Mouse (Mus musculus): ENCODE data around the gene Sh3gl2. TPM values are rescaled to one million over a fixed set of nuclear protein-coding genes. Genes with fewer than 3 reads are reported as not detected.
A peak's percentile ranks its signal among the peaks of the same experiment; 100 is the strongest.

Gene Sh3gl2
- polyA plus RNA-seq, 1 experiment from 2014 or later = 104 TPM

- H3K9me3 ChIP-seq (ENCODE audit: control insufficient read depth, low read length) = no peaks in the 10 kb centered on the region
- WGBS = 39% methylated on average over 10 of the region's 10 CpGs
- no peak overlapping the region for H3K4me3 ChIP-seq (replicated peaks; ENCODE audit: low read length)
- H3K27ac ChIP-seq (ENCODE audit: low read length) = peak overlapping the region; percentile 60
- peaks cover 13% of the 10 kb centered on the region for H3K4me1 ChIP-seq (replicated peaks; ENCODE audit: control insufficient read depth, insufficient read depth, low read length)
- peak; percentile 75 for ATAC-seq
- H3K9ac ChIP-seq (replicated peaks; ENCODE audit: low read depth, low read length) = no peak overlapping the region
- no peaks in the 10 kb centered on the region for H3K27me3 ChIP-seq (replicated peaks; ENCODE audit: control insufficient read depth, insufficient read depth, low read length)
- no peaks in the 10 kb centered on the region for H3K36me3 ChIP-seq (ENCODE audit: control insufficient read depth, insufficient read depth)
- H3K4me2 ChIP-seq (ENCODE audit: low read length) = no peak overlapping the region
Measured at GRCm38 (mm10) chr4:85486316-85486946, 281.5 kb downstream of the Sh3gl2 start.

- WGBS = 65% methylated on average over 3 of the region's 3 CpGs
- H3K9me3 ChIP-seq (ENCODE audit: control insufficient read depth, low read length) = no peaks in the 10 kb centered on the region
Measured at GRCm38 (mm10) chr4:85505718-85506117, 300.8 kb downstream of the Sh3gl2 start.

GRCm38 (mm10) chr4:85506976-85507375 lies 302.1 kb downstream of the Sh3gl2 start:
- Histone ChIP-seq H3K27ac (ENCODE audit: low read length) (no peak overlapping the region), H3K9me3 (ENCODE audit: control insufficient read depth, low read length) (no peaks in the 10 kb centered on the region), H3K36me3 (ENCODE audit: control insufficient read depth, insufficient read depth) (no peaks in the 10 kb centered on the region), H3K4me1 (replicated peaks; ENCODE audit: control insufficient read depth, insufficient read depth, low read length) (no peaks in the 10 kb centered on the region), H3K4me2 (ENCODE audit: low read length) (no peak overlapping the region), H3K4me3 (replicated peaks; ENCODE audit: low read length) (no peak overlapping the region), H3K9ac (replicated peaks; ENCODE audit: low read depth, low read length) (no peak overlapping the region), H3K27me3 (replicated peaks; ENCODE audit: control insufficient read depth, insufficient read depth, low read length) (no peaks in the 10 kb centered on the region)
- no peak for ATAC-seq
- WGBS = 76% methylated on average over 2 of the region's 2 CpGs

More at GRCm38 (mm10) chr4:85505718-85506117, 300.8 kb downstream of the Sh3gl2 start:
- no peak overlapping the region for H3K9ac ChIP-seq (replicated peaks; ENCODE audit: low read depth, low read length)
- no peaks in the 10 kb centered on the region for H3K4me1 ChIP-seq (replicated peaks; ENCODE audit: control insufficient read depth, insufficient read depth, low read length)
- no peak for ATAC-seq
- no peaks in the 10 kb centered on the region for H3K36me3 ChIP-seq (ENCODE audit: control insufficient read depth, insufficient read depth)
- no peak overlapping the region for H3K27ac ChIP-seq (ENCODE audit: low read length)
- no peaks in the 10 kb centered on the region for H3K27me3 ChIP-seq (replicated peaks; ENCODE audit: control insufficient read depth, insufficient read depth, low read length)
- H3K4me2 ChIP-seq (ENCODE audit: low read length) = no peak overlapping the region
- H3K4me3 ChIP-seq (replicated peaks; ENCODE audit: low read length) = no peak overlapping the region

GRCm38 (mm10) chr4:85507491-85507890 lies 302.6 kb downstream of the Sh3gl2 start:
- no peak for ATAC-seq
- WGBS = 80% methylated on average over 5 of the region's 5 CpGs
- no peaks in the 10 kb centered on the region for H3K4me1 ChIP-seq (replicated peaks; ENCODE audit: control insufficient read depth, insufficient read depth, low read length)

GRCm38 (mm10) chr4:85513288-85513687 lies 308.4 kb downstream of the Sh3gl2 start:
- peak; percentile 14; the same call in 1 of the 2 replicates for ATAC-seq
- H3K27me3 ChIP-seq (replicated peaks; ENCODE audit: control insufficient read depth, insufficient read depth, low read length) = peaks cover 8% of the 10 kb centered on the region

More at GRCm38 (mm10) chr4:85507491-85507890, 302.6 kb downstream of the Sh3gl2 start:
- H3K9me3 ChIP-seq (ENCODE audit: control insufficient read depth, low read length) = no peaks in the 10 kb centered on the region
- no peak overlapping the region for H3K4me2 ChIP-seq (ENCODE audit: low read length)
- no peaks in the 10 kb centered on the region for H3K36me3 ChIP-seq (ENCODE audit: control insufficient read depth, insufficient read depth)
- peaks cover 3% of the 10 kb centered on the region; the same call in 1 of the 2 replicates for H3K27me3 ChIP-seq (replicated peaks; ENCODE audit: control insufficient read depth, insufficient read depth, low read length)
- no peak overlapping the region for H3K4me3 ChIP-seq (replicated peaks; ENCODE audit: low read length)
- H3K9ac ChIP-seq (replicated peaks; ENCODE audit: low read depth, low read length) = no peak overlapping the region
- no peak overlapping the region for H3K27ac ChIP-seq (ENCODE audit: low read length)

GRCm38 (mm10) chr4:85513792-85514191 lies 308.9 kb downstream of the Sh3gl2 start, which contains the start of gene Adamtsl1:
Gene Adamtsl1 (plus strand): TSS chr4:85514172.
- peaks cover 14% of the 10 kb centered on the region for H3K4me1 ChIP-seq (replicated peaks; ENCODE audit: control insufficient read depth, insufficient read depth, low read length)
- ATAC-seq = no peak; the same call in 1 of the 2 replicates
- no peaks in the 10 kb centered on the region for H3K36me3 ChIP-seq (ENCODE audit: control insufficient read depth, insufficient read depth)
- peaks cover 8% of the 10 kb centered on the region for H3K27me3 ChIP-seq (replicated peaks; ENCODE audit: control insufficient read depth, insufficient read depth, low read length)
- H3K9me3 ChIP-seq (ENCODE audit: control insufficient read depth, low read length) = no peaks in the 10 kb centered on the region
- no peak within 1 kb of the TSS for H3K27ac ChIP-seq (ENCODE audit: low read length)
- peak within 1 kb of the TSS; percentile 78 for H3K9ac ChIP-seq (replicated peaks; ENCODE audit: low read depth, low read length)
- H3K4me2 ChIP-seq (ENCODE audit: low read length) = peak within 1 kb of the TSS; percentile 96
- peak within 1 kb of the TSS; percentile 66 for H3K4me3 ChIP-seq (replicated peaks; ENCODE audit: low read length)
- WGBS = 2% methylated on average over 9 of the region's 9 CpGs

More at GRCm38 (mm10) chr4:85513288-85513687, 308.4 kb downstream of the Sh3gl2 start:
- Histone ChIP-seq H3K4me1 (replicated peaks; ENCODE audit: control insufficient read depth, insufficient read depth, low read length) (peaks cover 14% of the 10 kb centered on the region), H3K36me3 (ENCODE audit: control insufficient read depth, insufficient read depth) (no peaks in the 10 kb centered on the region), H3K4me3 (replicated peaks; ENCODE audit: low read length) (peak overlapping the region; percentile 66), H3K27ac (ENCODE audit: low read length) (no peak overlapping the region), H3K9me3 (ENCODE audit: control insufficient read depth, low read length) (no peaks in the 10 kb centered on the region), H3K4me2 (ENCODE audit: low read length) (peak overlapping the region; percentile 96), H3K9ac (replicated peaks; ENCODE audit: low read depth, low read length) (no peak overlapping the region)
- WGBS = 34% methylated on average over 7 of the region's 7 CpGs

- Histone ChIP-seq H3K36me3 (ENCODE audit: control insufficient read depth, insufficient read depth) (no peaks in the 10 kb centered on the region), H3K4me1 (replicated peaks; ENCODE audit: control insufficient read depth, insufficient read depth, low read length) (peaks cover 14% of the 10 kb centered on the region), H3K9me3 (ENCODE audit: control insufficient read depth, low read length) (no peaks in the 10 kb centered on the region), H3K4me2 (ENCODE audit: low read length) (peak overlapping the region; percentile 96), H3K27me3 (replicated peaks; ENCODE audit: control insufficient read depth, insufficient read depth, low read length) (peaks cover 8% of the 10 kb centered on the region), H3K9ac (replicated peaks; ENCODE audit: low read depth, low read length) (peak overlapping the region; percentile 78), H3K4me3 (replicated peaks; ENCODE audit: low read length) (peak overlapping the region; percentile 66), H3K27ac (ENCODE audit: low read length) (no peak overlapping the region)
- WGBS = 1% methylated on average over 33 of the region's 33 CpGs
- ATAC-seq = peak; percentile 94
Measured at GRCm38 (mm10) chr4:85514205-85514681, 309.3 kb downstream of the Sh3gl2 start.

GRCm38 (mm10) chr4:85526966-85527566 lies 322.1 kb downstream of the Sh3gl2 start:
- H3K9ac ChIP-seq (replicated peaks; ENCODE audit: low read depth, low read length) = no peak overlapping the region
- H3K4me2 ChIP-seq (ENCODE audit: low read length) = no peak overlapping the region
- H3K9me3 ChIP-seq (ENCODE audit: control insufficient read depth, low read length) = no peaks in the 10 kb centered on the region
- WGBS = 91% methylated on average over 7 of the region's 7 CpGs
- H3K4me1 ChIP-seq (replicated peaks; ENCODE audit: control insufficient read depth, insufficient read depth, low read length) = no peaks in the 10 kb centered on the region
- no peaks in the 10 kb centered on the region for H3K36me3 ChIP-seq (ENCODE audit: control insufficient read depth, insufficient read depth)
- no peak for ATAC-seq
- H3K27ac ChIP-seq (ENCODE audit: low read length) = no peak overlapping the region
- no peaks in the 10 kb centered on the region for H3K27me3 ChIP-seq (replicated peaks; ENCODE audit: control insufficient read depth, insufficient read depth, low read length)
- no peak overlapping the region for H3K4me3 ChIP-seq (replicated peaks; ENCODE audit: low read length)

GRCm38 (mm10) chr4:85529852-85530251 lies 324.9 kb downstream of the Sh3gl2 start:
- H3K4me2 ChIP-seq (ENCODE audit: low read length) = no peak overlapping the region
- no peak for ATAC-seq
- no peaks in the 10 kb centered on the region for H3K36me3 ChIP-seq (ENCODE audit: control insufficient read depth, insufficient read depth)
- H3K4me1 ChIP-seq (replicated peaks; ENCODE audit: control insufficient read depth, insufficient read depth, low read length) = no peaks in the 10 kb centered on the region
- no peaks in the 10 kb centered on the region for H3K9me3 ChIP-seq (ENCODE audit: control insufficient read depth, low read length)
- no peak overlapping the region for H3K9ac ChIP-seq (replicated peaks; ENCODE audit: low read depth, low read length)
- H3K4me3 ChIP-seq (replicated peaks; ENCODE audit: low read length) = no peak overlapping the region
- H3K27me3 ChIP-seq (replicated peaks; ENCODE audit: control insufficient read depth, insufficient read depth, low read length) = no peaks in the 10 kb centered on the region
- H3K27ac ChIP-seq (ENCODE audit: low read length) = no peak overlapping the region
- WGBS = 91% methylated on average over 1 of the region's 1 CpGs

Measured in forebrain, embryonic 16.5 days (tissue).